Mouse (Mus musculus) neural tube, embryonic 14.5 days (tissue): ENCODE results near the gene Fas. TPM values are rescaled to one million over a fixed set of nuclear protein-coding genes. Genes with fewer than 3 reads are reported as not detected.
A peak's percentile ranks its signal among the peaks of the same experiment; 100 is the strongest.

Experiments used
- ATAC-seq: fragments of 200-750 bp; cut with Nextera tagmentation; 2 replicates; pipeline ENCODE4 v1.8.0; 2017; ENCODE audit warnings: low read depth, mild to moderate bottlenecking, moderate TSS enrichment, moderate library complexity
- H3K27ac ChIP-seq: fragments of 300-500 bp; sonication (generic); 2 replicates; pipeline ENCODE4 v1.5.1; 2014; ENCODE audit warnings: low read depth, mild to moderate bottlenecking, control low read depth, low read length, moderate library complexity, mixed read lengths
- H3K27me3 ChIP-seq: fragments of 300-500 bp; sonication (generic); 2 replicates; pipeline ENCODE4 v1.6.1; 2014; ENCODE audit warnings: low read length; ENCODE audit not compliant: control insufficient read depth, insufficient read depth
- H3K36me3 ChIP-seq: fragments of 300-500 bp; sonication (generic); 2 replicates; pipeline ENCODE4 v1.6.1; 2014; ENCODE audit warnings: low read length, mixed read lengths; ENCODE audit not compliant: control insufficient read depth, insufficient read depth
- H3K4me1 ChIP-seq: fragments of 300-500 bp; sonication (generic); 2 replicates; pipeline ENCODE4 v1.6.1; 2014; ENCODE audit warnings: low read length; ENCODE audit not compliant: control insufficient read depth, insufficient read depth
- H3K4me2 ChIP-seq: fragments of 300-500 bp; sonication (generic); 2 replicates; pipeline ENCODE4 v1.6.1; 2014; ENCODE audit warnings: mild to moderate bottlenecking, low read depth, low read length, control low read depth
- H3K4me3 ChIP-seq: fragments of 300-500 bp; sonication (generic); 2 replicates; pipeline ENCODE4 v1.5.1; 2014; ENCODE audit warnings: low read depth, low read length, control low read depth, mixed read lengths
- H3K9ac ChIP-seq: fragments of 300-500 bp; sonication (generic); replicated peaks from 2 replicates; pipeline ENCODE4 v1.6.1; 2014; ENCODE audit warnings: low read depth, mild to moderate bottlenecking, control low read depth, low read length, mixed read lengths
- H3K9me3 ChIP-seq: fragments of 300-500 bp; sonication (generic); 2 replicates; pipeline ENCODE4 v1.6.1; 2016; ENCODE audit warnings: low read length; ENCODE audit not compliant: control insufficient read depth
- WGBS: fragments of 180-500 bp; shearing (Covaris S2); extraction: QIAGEN DNeasy Blood & Tissue Kit; methylation state at CpG from one replicate; pipeline ENCODE4 v1.1.7; 2014; 5-methylcytosine and 5-hydroxymethylcytosine counted together
- polyA plus RNA-seq: library from polyadenylated mRNA; unstranded; fragments of >200 nt; fragmentation: Nextera tagmentation; extraction: Ambion mirVana; gene quantifications from 2 replicates; pipeline ENCODE4 v1.2.1, GENCODE M21; 2014

The Fas gene
- polyA plus RNA-seq, 1 experiment from 2014 or later, result 1.4 TPM

DNA sequence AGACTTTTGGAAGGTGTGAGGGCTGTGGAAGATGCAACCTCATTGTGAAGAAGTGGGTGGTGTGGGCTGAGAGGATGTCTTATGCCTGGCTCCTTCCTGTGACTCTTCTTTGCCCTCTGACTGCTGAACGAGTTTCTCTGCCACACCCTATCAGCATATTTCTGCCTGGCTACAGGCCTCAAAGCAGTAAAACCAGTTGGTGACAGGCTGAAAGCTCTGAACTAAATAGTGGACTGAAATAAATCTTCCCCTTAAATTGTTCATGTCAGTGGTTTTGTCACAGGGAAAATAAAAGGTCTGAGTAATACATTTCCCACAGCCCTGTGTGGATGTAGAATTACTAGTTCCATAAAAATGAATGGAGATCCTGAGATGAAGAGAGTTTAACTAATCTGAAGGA is 79.1 kb downstream of the Fas start:
- Histone ChIP-seq H3K4me2 (no peak overlapping the region), H3K27ac (no peak overlapping the region), H3K4me3 (no peak overlapping the region), H3K9me3 (no peaks in the 10 kb centered on the region), H3K4me1 (no peaks in the 10 kb centered on the region), H3K27me3 (no peaks in the 10 kb centered on the region), H3K36me3 (no peaks in the 10 kb centered on the region), H3K9ac (no peak overlapping the region)
- WGBS, result 0% methylated on average over 1 of the region's 1 CpGs
- peak; percentile 28; the same call in 1 of the 2 replicates for ATAC-seq

DNA sequence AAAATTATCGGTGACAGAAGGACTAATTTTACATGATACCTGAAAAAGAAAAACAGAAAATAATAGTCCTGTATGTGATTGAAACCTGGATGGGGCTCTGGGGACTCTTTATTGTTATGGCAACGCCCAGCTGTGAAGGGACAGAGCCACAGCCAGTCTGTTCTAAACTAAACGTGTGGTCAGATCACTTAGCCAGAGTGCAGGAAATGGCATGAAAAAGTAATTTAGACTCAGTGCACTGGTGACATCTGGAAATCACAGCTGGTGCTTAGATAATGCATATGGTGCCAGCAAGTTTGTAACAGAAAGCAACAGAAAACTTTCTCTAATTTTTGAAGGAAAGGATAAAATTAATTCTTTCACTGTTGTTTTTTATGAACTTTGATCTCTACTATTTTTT is 79.9 kb downstream of the Fas start:
- Histone ChIP-seq H3K27ac (no peak overlapping the region), H3K4me1 (no peaks in the 10 kb centered on the region), H3K9me3 (no peaks in the 10 kb centered on the region), H3K4me3 (no peak overlapping the region), H3K4me2 (no peak overlapping the region), H3K9ac (no peak overlapping the region), H3K36me3 (no peaks in the 10 kb centered on the region), H3K27me3 (no peaks in the 10 kb centered on the region)
- ATAC-seq, result no peak
- WGBS, result 33% methylated on average over 3 of the region's 3 CpGs

Other genes starting within 250 kb of the Fas start
- not detected in 2 replicates for gene Lipn, start 223.3 kb upstream of the Fas start, polyA plus RNA-seq
- not detected in 2 replicates for gene Lipm, start 189.7 kb upstream of the Fas start, polyA plus RNA-seq
- not detected in 2 replicates for gene Ankrd22, start 124.6 kb upstream of the Fas start, polyA plus RNA-seq
- gene Stambpl1, start 98.4 kb upstream of the Fas start, polyA plus RNA-seq, result 20.7 and 25.7 TPM in 2 replicates
- gene Acta2, start 35.1 kb upstream of the Fas start, polyA plus RNA-seq, result 2.7 and 9.8 TPM in 2 replicates
- gene Ch25h, start 184.5 kb downstream of the Fas start, polyA plus RNA-seq, result 0.45 and 0.56 TPM in 2 replicates
- gene Lipa, start 236.8 kb downstream of the Fas start, polyA plus RNA-seq, result 17.0 and 28.4 TPM in 2 replicates